Mouse (Mus musculus): ENCODE measurements at regions not wholly inside any gene's neighbourhood (a gene's known extent, or its start where the extent isn't known, plus 50 kb on each side); places are given as distances from the start of the nearest gene placed in this dataset.

DNA sequence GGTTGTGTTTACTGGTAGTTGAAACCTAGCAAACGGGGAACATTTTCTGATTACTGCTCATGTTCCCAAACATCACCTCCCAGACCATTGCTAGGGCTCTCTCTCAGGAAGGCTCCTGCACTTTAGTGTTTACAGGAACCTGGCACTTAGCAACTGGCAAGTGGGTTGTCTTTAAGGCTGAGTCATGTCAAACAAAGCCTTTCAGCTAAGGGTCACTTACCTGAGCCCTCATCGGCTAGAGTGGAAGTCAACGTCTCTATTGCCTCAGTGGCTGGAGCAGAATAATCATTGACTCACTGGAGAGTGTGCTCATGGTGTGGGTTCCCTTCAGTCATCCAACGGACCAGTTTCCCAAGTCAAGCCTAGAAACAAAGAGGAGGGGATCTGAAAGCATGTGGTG lies 101.0 kb downstream of the Tomm20 start:
- TF ChIP-seq CTCF (IDR thresholded peaks at IDR 0.05; ENCODE audit: extremely low read depth, insufficient read length, insufficient replicate concordance, low read depth, low read length) (no peak), POLR2A (IDR thresholded peaks at IDR 0.05; ENCODE audit: low read depth, low read length) (no peak)

Data from small intestine, adult 2 months (tissue).